Comparison of ENCODE assay signal across 8 mouse cellular contexts in the genomic region with DNA sequence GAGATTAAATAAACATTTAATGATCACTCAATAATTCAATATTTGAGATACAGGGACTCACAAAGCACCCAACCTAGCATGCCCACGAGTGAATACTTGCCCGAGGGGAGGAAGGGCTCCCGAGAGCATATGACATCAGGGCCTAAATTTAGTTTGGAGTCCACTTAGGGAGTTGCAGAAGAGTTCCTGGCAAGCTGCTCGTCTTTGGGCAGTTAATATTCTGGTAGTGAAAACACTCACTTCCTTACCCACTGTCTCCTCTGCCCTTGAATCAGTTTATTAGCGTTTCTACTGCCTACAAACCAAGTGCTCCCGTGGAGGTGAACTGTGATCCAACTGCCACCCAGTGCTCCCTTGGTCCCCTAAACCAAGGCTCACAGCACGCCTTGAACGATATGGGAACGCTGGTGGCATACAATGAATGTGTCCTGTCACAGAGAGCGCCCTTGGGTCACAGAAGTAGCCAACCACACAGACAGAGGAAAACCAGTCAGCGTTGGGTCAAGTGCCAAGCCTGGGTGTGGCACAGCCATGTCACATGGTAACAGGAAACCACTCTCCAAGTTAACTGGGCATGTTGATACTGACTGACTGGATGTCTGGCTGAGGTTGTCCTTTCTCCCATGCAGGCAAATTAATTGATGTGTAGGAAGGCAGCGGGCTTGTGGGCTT. TPM values are rescaled to one million over a fixed set of nuclear protein-coding genes. Genes with fewer than 3 reads are reported as not detected.
DNase-seq lines count a peak whose midpoint lies in the region; ATAC-seq lines count a peak whose summit lies in the region.

No protein-coding gene starts in this region.

- no peak overlapping the region for H3K4me3 ChIP-seq in heart, embryonic 11.5 days (ENCODE audit: low read depth, low read length)
- H3K4me3 ChIP-seq in lung, embryonic 16.5 days (ENCODE audit: low read length) = no peak overlapping the region
- H3K4me3 ChIP-seq in intestine, embryonic 16.5 days (ENCODE audit: low read length) = no peak overlapping the region
- H3K4me3 ChIP-seq in forebrain, embryonic 15.5 days = no peak overlapping the region
- no peak overlapping the region for H3K4me3 ChIP-seq in forebrain, embryonic 11.5 days (ENCODE audit: low read depth, low read length)

- no peaks in the 10 kb centered on the region for H3K27me3 ChIP-seq in heart, embryonic 11.5 days (ENCODE audit: control insufficient read depth, insufficient read depth, low read length)
- no peaks in the 10 kb centered on the region for H3K27me3 ChIP-seq in lung, embryonic 16.5 days (ENCODE audit: control insufficient read depth, insufficient read depth, low read depth, low read length)
- no peaks in the 10 kb centered on the region for H3K27me3 ChIP-seq in intestine, embryonic 16.5 days (replicated peaks; ENCODE audit: control insufficient read depth, insufficient read depth, low read length)
- no peaks in the 10 kb centered on the region for H3K27me3 ChIP-seq in forebrain, embryonic 15.5 days
- no peaks in the 10 kb centered on the region for H3K27me3 ChIP-seq in forebrain, embryonic 11.5 days (ENCODE audit: control insufficient read depth, insufficient read depth, low read length)

- 0 out of 2 replicates have a peak, but pooled peaks have one; percentile 37 for ATAC-seq in heart, embryonic 11.5 days (replicated peaks; ENCODE audit: insufficient number of reproducible peaks, low FRiP score, low TSS enrichment)
- peak; percentile 43; the same call in 1 of the 2 replicates for ATAC-seq in lung, embryonic 16.5 days (ENCODE audit: low read depth)
- ATAC-seq in intestine, embryonic 16.5 days = no peak
- ATAC-seq in forebrain, embryonic 15.5 days (replicated peaks) = no peak
- no peak for ATAC-seq in forebrain, embryonic 11.5 days (replicated peaks; ENCODE audit: low FRiP score)

- DNase-seq in cerebellum, postnatal 10 days = peak; percentile 38 to 39
- DNase-seq in cerebellum, adult 11-12 months = no peak
- peak; percentile 80 for DNase-seq in adrenal gland, adult 2 months
- no peak for DNase-seq in forebrain, embryonic 11.5 days (ENCODE audit: low spot score)

- no peaks in the 10 kb centered on the region for H3K9me3 ChIP-seq in heart, embryonic 11.5 days (replicated peaks; ENCODE audit: control insufficient read depth, low read length)
- no peaks in the 10 kb centered on the region for H3K9me3 ChIP-seq in lung, embryonic 16.5 days (ENCODE audit: control insufficient read depth, low read length)
- no peaks in the 10 kb centered on the region for H3K9me3 ChIP-seq in intestine, embryonic 16.5 days (ENCODE audit: control insufficient read depth, low read length)
- H3K9me3 ChIP-seq in forebrain, embryonic 15.5 days = no peaks in the 10 kb centered on the region
- H3K9me3 ChIP-seq in forebrain, embryonic 11.5 days (ENCODE audit: control insufficient read depth, low read length) = no peaks in the 10 kb centered on the region

- WGBS in heart, embryonic 11.5 days (ENCODE audit: insufficient replicate concordance) = 64% methylated on average over 12 of the region's 12 CpGs
- 51% methylated on average over 12 of the region's 12 CpGs for WGBS in lung, embryonic 16.5 days
- WGBS in intestine, embryonic 16.5 days = 71% methylated on average over 12 of the region's 12 CpGs
- 87% methylated on average over 12 of the region's 12 CpGs for WGBS in forebrain, embryonic 15.5 days
- WGBS in forebrain, embryonic 11.5 days = 82% methylated on average over 12 of the region's 12 CpGs

- H3K4me1 ChIP-seq in heart, embryonic 11.5 days (ENCODE audit: control insufficient read depth, insufficient read depth, low read length) = peaks cover 8% of the 10 kb centered on the region
- peaks cover 17% of the 10 kb centered on the region for H3K4me1 ChIP-seq in lung, embryonic 16.5 days (replicated peaks; ENCODE audit: control insufficient read depth, insufficient read depth, low read length)
- H3K4me1 ChIP-seq in intestine, embryonic 16.5 days (ENCODE audit: control insufficient read depth, insufficient read depth, low read length) = peaks cover 12% of the 10 kb centered on the region
- no peaks in the 10 kb centered on the region for H3K4me1 ChIP-seq in forebrain, embryonic 15.5 days
- H3K4me1 ChIP-seq in forebrain, embryonic 11.5 days (replicated peaks; ENCODE audit: control insufficient read depth, insufficient read depth, low read length) = no peaks in the 10 kb centered on the region

- H3K4me2 ChIP-seq in heart, embryonic 11.5 days = no peak overlapping the region
- H3K4me2 ChIP-seq in lung, embryonic 16.5 days (ENCODE audit: low read depth, low read length) = no peak overlapping the region
- H3K4me2 ChIP-seq in intestine, embryonic 16.5 days (ENCODE audit: low read depth, low read length) = no peak overlapping the region
- no peak overlapping the region for H3K4me2 ChIP-seq in forebrain, embryonic 15.5 days (replicated peaks)
- no peak overlapping the region for H3K4me2 ChIP-seq in forebrain, embryonic 11.5 days (ENCODE audit: low read depth, low read length, severe bottlenecking)

- H3K27ac ChIP-seq in heart, embryonic 11.5 days (ENCODE audit: low read depth, low read length) = no peak overlapping the region
- peak overlapping the region; percentile 17 for H3K27ac ChIP-seq in lung, embryonic 16.5 days (ENCODE audit: low read length)
- H3K27ac ChIP-seq in intestine, embryonic 16.5 days (ENCODE audit: low read length) = no peak overlapping the region
- H3K27ac ChIP-seq in forebrain, embryonic 15.5 days (replicated peaks) = no peak overlapping the region
- no peak overlapping the region for H3K27ac ChIP-seq in forebrain, embryonic 11.5 days (ENCODE audit: low read depth, low read length)

- no peak overlapping the region for H3K9ac ChIP-seq in heart, embryonic 11.5 days (ENCODE audit: low read depth, low read length)
- H3K9ac ChIP-seq in lung, embryonic 16.5 days (ENCODE audit: low read length) = no peak overlapping the region
- no peak overlapping the region for H3K9ac ChIP-seq in intestine, embryonic 16.5 days (ENCODE audit: low read depth, low read length)
- H3K9ac ChIP-seq in forebrain, embryonic 15.5 days (replicated peaks) = no peak overlapping the region
- H3K9ac ChIP-seq in forebrain, embryonic 11.5 days (ENCODE audit: low read length) = no peak overlapping the region

- no peaks in the 10 kb centered on the region for H3K36me3 ChIP-seq in heart, embryonic 11.5 days (ENCODE audit: control insufficient read depth, insufficient read depth, low read length)
- no peaks in the 10 kb centered on the region for H3K36me3 ChIP-seq in lung, embryonic 16.5 days (ENCODE audit: control insufficient read depth, insufficient read depth, low read length)
- no peaks in the 10 kb centered on the region for H3K36me3 ChIP-seq in intestine, embryonic 16.5 days (ENCODE audit: control insufficient read depth, insufficient read depth, low read length)
- 0 out of 2 replicates have a peak, but pooled peaks cover 2% of the 10 kb centered on the region for H3K36me3 ChIP-seq in forebrain, embryonic 15.5 days
- H3K36me3 ChIP-seq in forebrain, embryonic 11.5 days (ENCODE audit: control insufficient read depth, insufficient read depth, low read length) = no peaks in the 10 kb centered on the region

RNA-seq across cellular contexts. Expression of gene S100b, which starts 4.2 kb away (rescaled TPM):
- total RNA-seq in adrenal gland, adult 2 months (2021) = 10 to 100 TPM; 11.6 to 26.6 TPM
- polyA plus RNA-seq in adrenal gland, adult 2 months (2012; rRNA removed) = 2.0 TPM in 2 replicates
- polyA plus RNA-seq in heart, embryonic 11.5 days (2014; fragmentation: Nextera tagmentation; extraction: Ambion mirVana) = 0.39 and 0.44 TPM in 2 replicates
- 0.73 and 1.1 TPM in 2 replicates for polyA plus RNA-seq in lung, embryonic 16.5 days (2015; fragmentation: Nextera tagmentation; extraction: Ambion mirVana)
- polyA plus RNA-seq in intestine, embryonic 16.5 days (2015; fragmentation: Nextera tagmentation; extraction: Ambion mirVana) = 2.1 and 2.4 TPM in 2 replicates
- polyA plus RNA-seq in forebrain, embryonic 15.5 days (2015; fragmentation: Nextera tagmentation; extraction: Ambion mirVana) = 0.93 and 1.0 TPM in 2 replicates
- 0.12 TPM in 1 of 2 replicates, not detected in the other for polyA plus RNA-seq in forebrain, embryonic 11.5 days (2014; fragmentation: Nextera tagmentation; extraction: Ambion mirVana)

RNA-seq across cellular contexts. Expression of gene Prmt2, which starts 20.2 kb away (rescaled TPM):
- 10 to 100 TPM; 19.0 to 25.9 TPM for total RNA-seq in adrenal gland, adult 2 months (2021)
- 22.1 and 27.4 TPM in 2 replicates for polyA plus RNA-seq in adrenal gland, adult 2 months (2012; rRNA removed)
- polyA plus RNA-seq in heart, embryonic 11.5 days (2014; fragmentation: Nextera tagmentation; extraction: Ambion mirVana) = 62.6 and 66.3 TPM in 2 replicates
- polyA plus RNA-seq in lung, embryonic 16.5 days (2015; fragmentation: Nextera tagmentation; extraction: Ambion mirVana) = 51.1 and 56.6 TPM in 2 replicates
- 42.6 and 44.2 TPM in 2 replicates for polyA plus RNA-seq in intestine, embryonic 16.5 days (2015; fragmentation: Nextera tagmentation; extraction: Ambion mirVana)
- polyA plus RNA-seq in forebrain, embryonic 15.5 days (2015; fragmentation: Nextera tagmentation; extraction: Ambion mirVana) = 250 and 269 TPM in 2 replicates
- polyA plus RNA-seq in forebrain, embryonic 11.5 days (2014; fragmentation: Nextera tagmentation; extraction: Ambion mirVana) = 83.9 and 99.6 TPM in 2 replicates

Comparison
In these comparisons a context has a peak if more than half of its experiments do, and no peak if none do; other contexts are left out.
1. DNase-seq: peak in cerebellum, postnatal 10 days (2 of 2) and adrenal gland, adult 2 months (single experiment); none in cerebellum, adult 11-12 months (single experiment) and forebrain, embryonic 11.5 days (single experiment).
2. ATAC-seq: peak in heart, embryonic 11.5 days (single experiment) and lung, embryonic 16.5 days (single experiment); none in intestine, embryonic 16.5 days (single experiment), forebrain, embryonic 15.5 days (single experiment) and forebrain, embryonic 11.5 days (single experiment).